Mouse (Mus musculus) myocyte (in vitro differentiated cells): ENCODE measurements around the gene Kcnj11. TPM values are rescaled to one million over a fixed set of nuclear protein-coding genes. Genes with fewer than 3 reads are reported as not detected.
A peak's percentile ranks its signal among the peaks of the same experiment; 100 is the strongest.

ENCODE experiments used
- H3K27me3 ChIP-seq: one replicate; pipeline ENCODE4 v1.6.1; 2011; ENCODE audit not compliant: control insufficient read depth, insufficient read depth, insufficient read length
- H3K36me3 ChIP-seq: one replicate; pipeline ENCODE4 v1.6.1; 2011; ENCODE audit not compliant: control insufficient read depth, insufficient read depth
- H3K4me2 ChIP-seq: one replicate; pipeline ENCODE4 v1.6.1; 2011; ENCODE audit warnings: low read depth, control low read depth
- H3K4me3 ChIP-seq: one replicate; pipeline ENCODE4 v1.5.1; 2011; ENCODE audit warnings: mild to moderate bottlenecking, control low read depth, moderate library complexity
- H3K79me2 ChIP-seq: one replicate; pipeline ENCODE4 v1.6.1; 2011; ENCODE audit not compliant: control insufficient read depth, insufficient read depth
- H3ac ChIP-seq: one replicate; pipeline ENCODE4 v1.6.1; 2011; ENCODE audit not compliant: control insufficient read depth, insufficient read length
- CEBPB ChIP-seq: IDR thresholded peaks from 2 replicates; pipeline ENCODE4 v1.6.1; 2011; ENCODE audit warnings: mild to moderate bottlenecking, moderate library complexity; ENCODE audit not compliant: poor library complexity, insufficient read depth, severe bottlenecking
- E2F4 ChIP-seq: IDR thresholded peaks from one replicate; pipeline ENCODE4 v1.6.1; 2011; ENCODE audit warnings: mild to moderate bottlenecking, control low read depth, moderate library complexity; ENCODE audit not compliant: insufficient read depth
- MAX ChIP-seq: IDR thresholded peaks from one replicate; pipeline ENCODE4 v1.6.1; 2011; ENCODE audit warnings: low read depth, mild to moderate bottlenecking, control low read depth
- MYOD1 ChIP-seq, 3 experiments: IDR thresholded peaks; one replicate each; pipeline ENCODE4 v1.6.1; 2011; ENCODE audit warnings: control low read depth in 2 of 3, low read depth in 2 of 3, mild to moderate bottlenecking in 2 of 3, moderate library complexity in 1 of 3; ENCODE audit not compliant: insufficient read length in 2 of 3, control insufficient read depth in 1 of 3
- MYOG ChIP-seq, 3 experiments: IDR thresholded peaks; one replicate each; pipeline ENCODE4 v1.6.1; 2011; ENCODE audit warnings: control low read depth in 2 of 3, low read depth in 2 of 3, mild to moderate bottlenecking in 2 of 3; ENCODE audit not compliant: insufficient read length in 2 of 3, control insufficient read depth in 1 of 3, insufficient read depth in 1 of 3
- POLR2A ChIP-seq: IDR thresholded peaks from one replicate; pipeline ENCODE4 v1.6.1; 2011; ENCODE audit warnings: low read depth, mild to moderate bottlenecking, control low read depth, moderate library complexity; ENCODE audit not compliant: insufficient read length
- POLR2AphosphoS2 ChIP-seq: IDR thresholded peaks from one replicate; pipeline ENCODE4 v1.6.1; 2011; ENCODE audit warnings: low read depth, control low read depth; ENCODE audit not compliant: insufficient read length
- REST ChIP-seq: IDR thresholded peaks from one replicate; pipeline ENCODE4 v1.6.1; 2011; ENCODE audit warnings: mild to moderate bottlenecking, control low read depth, moderate library complexity; ENCODE audit not compliant: insufficient read depth, insufficient read length
- SRF ChIP-seq: IDR thresholded peaks from one replicate; pipeline ENCODE4 v1.6.1; 2011; ENCODE audit warnings: low read depth; ENCODE audit not compliant: control insufficient read depth, insufficient read length
- TCF12 ChIP-seq: IDR thresholded peaks from one replicate; pipeline ENCODE4 v1.6.1; 2011; ENCODE audit warnings: mild to moderate bottlenecking, control low read depth; ENCODE audit not compliant: poor library complexity, insufficient read depth, severe bottlenecking
- TCF3 ChIP-seq: IDR thresholded peaks from one replicate; pipeline ENCODE4 v1.6.1; 2011; ENCODE audit warnings: low read depth, control low read depth; ENCODE audit not compliant: insufficient read length
- USF1 ChIP-seq: IDR thresholded peaks from one replicate; pipeline ENCODE4 v1.6.1; 2011; ENCODE audit warnings: low read depth, mild to moderate bottlenecking, control low read depth, moderate library complexity
- polyA plus RNA-seq: library from polyadenylated mRNA; unstranded; fragments of >200 nt; fragmentation: generic; extraction: Trizol; gene quantifications from one replicate; pipeline ENCODE4 v1.2.1, GENCODE M21; 2012; ENCODE audit warnings: missing spikeins

The Kcnj11 gene
- polyA plus RNA-seq, 1 experiment, result 0.46 TPM

GRCm38 (mm10) chr7:46053566-46053965 lies 47.0 kb downstream of the Kcnj11 start:
- Histone ChIP-seq H3K4me3 (no peak overlapping the region), H3K27me3 (no peaks in the 10 kb centered on the region), H3K4me2 (no peak overlapping the region), H3ac (no peak overlapping the region), H3K36me3 (no peaks in the 10 kb centered on the region), H3K79me2 (no peaks in the 10 kb centered on the region)
- no peak for TF ChIP-seq TCF12
- TF ChIP-seq CEBPB, result no peak
- TF ChIP-seq REST, result no peak
- TF ChIP-seq POLR2AphosphoS2, result no peak
- TF ChIP-seq SRF, result no peak
- no peak for TF ChIP-seq E2F4
- TF ChIP-seq USF1, result no peak
- no peak for TF ChIP-seq TCF3
- TF ChIP-seq MAX, result no peak
- no peak for TF ChIP-seq MYOD1 (IDR thresholded peaks at IDR 0.05; ENCODE audit: control insufficient read depth in 1 of 3, insufficient read length in 2 of 3, low read depth in 2 of 3)
- no peak for TF ChIP-seq MYOG (IDR thresholded peaks at IDR 0.05; ENCODE audit: control insufficient read depth in 1 of 3, insufficient read depth in 1 of 3, insufficient read length in 2 of 3, low read depth in 2 of 3)
- TF ChIP-seq POLR2A, result no peak

- Histone ChIP-seq H3ac (no peak overlapping the region), H3K36me3 (no peaks in the 10 kb centered on the region), H3K4me3 (no peak overlapping the region), H3K4me2 (no peak overlapping the region), H3K79me2 (no peaks in the 10 kb centered on the region), H3K27me3 (no peaks in the 10 kb centered on the region)
- TF ChIP-seq MYOD1 (IDR thresholded peaks at IDR 0.05; ENCODE audit: control insufficient read depth in 1 of 3, insufficient read length in 2 of 3, low read depth in 2 of 3), result peak in 1 of 3 experiments; percentile 4
- no peak for TF ChIP-seq MYOG (IDR thresholded peaks at IDR 0.05; ENCODE audit: control insufficient read depth in 1 of 3, insufficient read depth in 1 of 3, insufficient read length in 2 of 3, low read depth in 2 of 3)
Measured at GRCm38 (mm10) chr7:46052161-46052821, 48.3 kb downstream of the Kcnj11 start.

GRCm38 (mm10) chr7:46049981-46050380 lies 50.6 kb downstream of the Kcnj11 start:
- TF ChIP-seq TCF3 (no peak), MYOG (IDR thresholded peaks at IDR 0.05; ENCODE audit: control insufficient read depth in 1 of 3, insufficient read depth in 1 of 3, insufficient read length in 2 of 3, low read depth in 2 of 3) (no peak), SRF (no peak), TCF12 (no peak), REST (no peak), CEBPB (no peak), MYOD1 (IDR thresholded peaks at IDR 0.05; ENCODE audit: control insufficient read depth in 1 of 3, insufficient read length in 2 of 3, low read depth in 2 of 3) (no peak), MAX (no peak)
- Histone ChIP-seq H3K36me3 (no peaks in the 10 kb centered on the region), H3K79me2 (no peaks in the 10 kb centered on the region), H3K27me3 (no peaks in the 10 kb centered on the region), H3ac (no peak overlapping the region), H3K4me2 (no peak overlapping the region), H3K4me3 (no peak overlapping the region)

- no peaks in the 10 kb centered on the region for H3K79me2 ChIP-seq
- H3K36me3 ChIP-seq, result peaks cover 3% of the 10 kb centered on the region
- TF ChIP-seq POLR2A (no peak), TCF12 (no peak), MYOD1 (IDR thresholded peaks at IDR 0.05; ENCODE audit: control insufficient read depth in 1 of 3, insufficient read length in 2 of 3, low read depth in 2 of 3) (no peak), TCF3 (no peak), MAX (no peak)
- H3K4me2 ChIP-seq, result no peak overlapping the region
- no peak overlapping the region for H3ac ChIP-seq
- H3K4me3 ChIP-seq, result no peak overlapping the region
- H3K27me3 ChIP-seq, result no peaks in the 10 kb centered on the region
Measured at GRCm38 (mm10) chr7:46047873-46048562, 52.5 kb downstream of the Kcnj11 start.

GRCm38 (mm10) chr7:46045882-46046281 lies 54.7 kb downstream of the Kcnj11 start:
- Histone ChIP-seq H3K27me3 (no peaks in the 10 kb centered on the region), H3K4me3 (no peak overlapping the region), H3K79me2 (no peaks in the 10 kb centered on the region), H3K4me2 (no peak overlapping the region), H3K36me3 (peaks cover 3% of the 10 kb centered on the region), H3ac (no peak overlapping the region)
- TF ChIP-seq MYOD1 (IDR thresholded peaks at IDR 0.05; ENCODE audit: control insufficient read depth in 1 of 3, insufficient read length in 2 of 3, low read depth in 2 of 3) (no peak), POLR2AphosphoS2 (no peak), TCF3 (no peak), MAX (no peak), USF1 (no peak), CEBPB (no peak), MYOG (IDR thresholded peaks at IDR 0.05; ENCODE audit: control insufficient read depth in 1 of 3, insufficient read depth in 1 of 3, insufficient read length in 2 of 3, low read depth in 2 of 3) (no peak)
